Mouse (Mus musculus): ENCODE results near the gene Ppara. TPM values are rescaled to one million over a fixed set of nuclear protein-coding genes. Genes with fewer than 3 reads are reported as not detected.

Gene Ppara
- polyA plus RNA-seq, 1 experiment: 1.1 TPM

GRCm38 (mm10) chr15:85788633-85789032 lies 53.9 kb downstream of the Ppara start:
- no peaks in the 10 kb centered on the region; the same call in 1 of the 2 replicates for H3K4me1 ChIP-seq (ENCODE audit: control insufficient read depth, insufficient read depth, low read length)
- TF ChIP-seq CTCF (IDR thresholded peaks at IDR 0.05; ENCODE audit: control insufficient read depth, insufficient read depth, low read length) (no peak), POLR2A (IDR thresholded peaks at IDR 0.05; ENCODE audit: borderline replicate concordance, control insufficient read depth, low read depth, low read length) (no peak)
- 78% methylated on average over 16 of the region's 16 CpGs for WGBS
- H3K27ac ChIP-seq (ENCODE audit: control insufficient read depth, insufficient read depth, low read depth, low read length, poor library complexity): no peak overlapping the region
- H3K4me3 ChIP-seq (replicated peaks; ENCODE audit: control insufficient read depth, low read depth, low read length): no peak overlapping the region

- H3K4me1 ChIP-seq (ENCODE audit: control insufficient read depth, insufficient read depth, low read length): no peaks in the 10 kb centered on the region; the same call in 1 of the 2 replicates
- WGBS: 67% methylated on average over 4 of the region's 4 CpGs
- no peak for TF ChIP-seq CTCF (IDR thresholded peaks at IDR 0.05; ENCODE audit: control insufficient read depth, insufficient read depth, low read length)
- no peak overlapping the region for H3K4me3 ChIP-seq (replicated peaks; ENCODE audit: control insufficient read depth, low read depth, low read length)
- no peak overlapping the region for H3K27ac ChIP-seq (ENCODE audit: control insufficient read depth, insufficient read depth, low read depth, low read length, poor library complexity)
Observed at GRCm38 (mm10) chr15:85791449-85791848, 56.7 kb downstream of the Ppara start.

- no peaks in the 10 kb centered on the region; the same call in 1 of the 2 replicates for H3K4me1 ChIP-seq (ENCODE audit: control insufficient read depth, insufficient read depth, low read length)
- 9% methylated on average over 1 of the region's 1 CpGs for WGBS
- no peak overlapping the region for H3K27ac ChIP-seq (ENCODE audit: control insufficient read depth, insufficient read depth, low read depth, low read length, poor library complexity)
- H3K4me3 ChIP-seq (replicated peaks; ENCODE audit: control insufficient read depth, low read depth, low read length): no peak overlapping the region
- no peak for TF ChIP-seq CTCF (IDR thresholded peaks at IDR 0.05; ENCODE audit: control insufficient read depth, insufficient read depth, low read length)
- no peak for TF ChIP-seq POLR2A (IDR thresholded peaks at IDR 0.05; ENCODE audit: borderline replicate concordance, control insufficient read depth, low read depth, low read length)
Observed at GRCm38 (mm10) chr15:85792819-85793218, 58.0 kb downstream of the Ppara start.

- TF ChIP-seq POLR2A (IDR thresholded peaks at IDR 0.05; ENCODE audit: borderline replicate concordance, control insufficient read depth, low read depth, low read length) (no peak), CTCF (IDR thresholded peaks at IDR 0.05; ENCODE audit: control insufficient read depth, insufficient read depth, low read length) (no peak)
- WGBS: 71% methylated on average over 6 of the region's 6 CpGs
- H3K4me1 ChIP-seq (ENCODE audit: control insufficient read depth, insufficient read depth, low read length): no peaks in the 10 kb centered on the region; the same call in 1 of the 2 replicates
- H3K27ac ChIP-seq (ENCODE audit: control insufficient read depth, insufficient read depth, low read depth, low read length, poor library complexity): no peak overlapping the region
- H3K4me3 ChIP-seq (replicated peaks; ENCODE audit: control insufficient read depth, low read depth, low read length): no peak overlapping the region
Observed at GRCm38 (mm10) chr15:85795516-85795915, 60.7 kb downstream of the Ppara start.

- 87% methylated on average over 8 of the region's 8 CpGs for WGBS
- Histone ChIP-seq H3K4me1 (ENCODE audit: control insufficient read depth, insufficient read depth, low read length) (no peaks in the 10 kb centered on the region), H3K27ac (ENCODE audit: control insufficient read depth, insufficient read depth, low read depth, low read length, poor library complexity) (no peak overlapping the region), H3K4me3 (replicated peaks; ENCODE audit: control insufficient read depth, low read depth, low read length) (no peak overlapping the region)
- no peak for TF ChIP-seq POLR2A (IDR thresholded peaks at IDR 0.05; ENCODE audit: borderline replicate concordance, control insufficient read depth, low read depth, low read length)
- TF ChIP-seq CTCF (IDR thresholded peaks at IDR 0.05; ENCODE audit: control insufficient read depth, insufficient read depth, low read length): no peak
Observed at GRCm38 (mm10) chr15:85798676-85799075, 63.9 kb downstream of the Ppara start.

- 76% methylated on average over 2 of the region's 2 CpGs for whole genome bisulfite sequencing
- TF ChIP-seq POLR2A (IDR thresholded peaks at IDR 0.05; ENCODE audit: borderline replicate concordance, control insufficient read depth, low read depth, low read length) (no peak), CTCF (IDR thresholded peaks at IDR 0.05; ENCODE audit: control insufficient read depth, insufficient read depth, low read length) (no peak)
- H3K4me1 ChIP-seq (ENCODE audit: control insufficient read depth, insufficient read depth, low read length): no peaks in the 10 kb centered on the region
- H3K4me3 ChIP-seq (replicated peaks; ENCODE audit: control insufficient read depth, low read depth, low read length): no peak overlapping the region
- H3K27ac ChIP-seq (ENCODE audit: control insufficient read depth, insufficient read depth, low read depth, low read length, poor library complexity): no peak overlapping the region
Observed at GRCm38 (mm10) chr15:85802931-85803330, 68.1 kb downstream of the Ppara start.

GRCm38 (mm10) chr15:85806886-85807285 lies 72.1 kb downstream of the Ppara start:
- H3K4me1 ChIP-seq (ENCODE audit: control insufficient read depth, insufficient read depth, low read length): peaks cover 2% of the 10 kb centered on the region; the same call in 1 of the 2 replicates
- TF ChIP-seq POLR2A (IDR thresholded peaks at IDR 0.05; ENCODE audit: borderline replicate concordance, control insufficient read depth, low read depth, low read length): no peak
- TF ChIP-seq CTCF (IDR thresholded peaks at IDR 0.05; ENCODE audit: control insufficient read depth, insufficient read depth, low read length): no peak
- no peak overlapping the region for H3K4me3 ChIP-seq (replicated peaks; ENCODE audit: control insufficient read depth, low read depth, low read length)
- 92% methylated on average over 4 of the region's 4 CpGs for WGBS
- H3K27ac ChIP-seq (ENCODE audit: control insufficient read depth, insufficient read depth, low read depth, low read length, poor library complexity): no peak overlapping the region

- H3K27ac ChIP-seq (ENCODE audit: control insufficient read depth, insufficient read depth, low read depth, low read length, poor library complexity): no peak overlapping the region
- H3K4me1 ChIP-seq (ENCODE audit: control insufficient read depth, insufficient read depth, low read length): peaks cover 2% of the 10 kb centered on the region; the same call in 1 of the 2 replicates
- 81% methylated on average over 4 of the region's 4 CpGs for WGBS
- TF ChIP-seq POLR2A (IDR thresholded peaks at IDR 0.05; ENCODE audit: borderline replicate concordance, control insufficient read depth, low read depth, low read length) (no peak), CTCF (IDR thresholded peaks at IDR 0.05; ENCODE audit: control insufficient read depth, insufficient read depth, low read length) (no peak)
- H3K4me3 ChIP-seq (replicated peaks; ENCODE audit: control insufficient read depth, low read depth, low read length): no peak overlapping the region
Observed at GRCm38 (mm10) chr15:85807404-85807803, 72.6 kb downstream of the Ppara start.

GRCm38 (mm10) chr15:85808031-85808430 lies 73.2 kb downstream of the Ppara start:
- TF ChIP-seq CTCF (IDR thresholded peaks at IDR 0.05; ENCODE audit: control insufficient read depth, insufficient read depth, low read length) (no peak), POLR2A (IDR thresholded peaks at IDR 0.05; ENCODE audit: borderline replicate concordance, control insufficient read depth, low read depth, low read length) (no peak)
- no peak overlapping the region for H3K27ac ChIP-seq (ENCODE audit: control insufficient read depth, insufficient read depth, low read depth, low read length, poor library complexity)
- no peak overlapping the region for H3K4me3 ChIP-seq (replicated peaks; ENCODE audit: control insufficient read depth, low read depth, low read length)
- H3K4me1 ChIP-seq (ENCODE audit: control insufficient read depth, insufficient read depth, low read length): peaks cover 2% of the 10 kb centered on the region; the same call in 1 of the 2 replicates
- 57% methylated on average over 6 of the region's 6 CpGs for WGBS

Data from bone marrow, adult 2 months (tissue).